Mouse (Mus musculus) layer of hippocampus, adult 2 months (tissue): ENCODE results near the gene Gsx2. TPM values are rescaled to one million over a fixed set of nuclear protein-coding genes. Genes with fewer than 3 reads are reported as not detected.
A peak's percentile ranks its signal among the peaks of the same experiment; 100 is the strongest.

Experiments
- DNase-seq, 2 experiments: peaks; one replicate each; pipeline ENCODE4 v3.0.0; 2022; ENCODE audit warnings: low spot score in 2 of 2
- H3K27ac ChIP-seq: fragments of 200-600 bp; 2 replicates; pipeline ENCODE4 v1.8.1; 2022
- H3K4me3 ChIP-seq: fragments of 200-600 bp; 2 replicates; pipeline ENCODE4 v1.8.1; 2022; ENCODE audit warnings: mild to moderate bottlenecking
- CTCF ChIP-seq: fragments of 200-600 bp; conservative IDR thresholded peaks from 2 replicates; pipeline ENCODE4 v1.8.1; 2022; ENCODE audit warnings: antibody characterized with exemption, mild to moderate bottlenecking, moderate library complexity
- long read RNA-seq, 2 experiments: library from polyadenylated mRNA; stranded (forward); transcript quantifications; one replicate each; pipeline ENCODE4 v2.0.0; 2021; ENCODE audit warnings: borderline mapping rate in 2 of 2
- total RNA-seq, 2 experiments: library from RNA; stranded (reverse); gene quantifications; 2 replicates each; pipeline ENCODE4 v1.2.3; 2021

The Gsx2 gene
- total RNA-seq: under 1 TPM; 0.51 to 0.59 TPM
- long read RNA-seq, experiment 1, partial matches to known transcripts: 0 of 4 reads
- long read RNA-seq, experiment 1, other reads (novel, unspliced or antisense): 1 of 4 reads
- long read RNA-seq, experiment 2, partial matches to known transcripts: 0 of 3 reads
- long read RNA-seq, experiment 2, other reads (novel, unspliced or antisense): 1 of 3 reads

- no peak within 1 kb of the TSS for H3K27ac ChIP-seq
- DNase-seq: no peak
- TF ChIP-seq CTCF: no peak
- peak within 1 kb of the TSS; percentile 26; the same call in 1 of the 2 replicates for H3K4me3 ChIP-seq
Observed at GRCm38 (mm10) chr5:75075383-75075941, at the start of gene Gsx2. TSS of gene Gsx2 (plus strand) at chr5:75075601.

DNA sequence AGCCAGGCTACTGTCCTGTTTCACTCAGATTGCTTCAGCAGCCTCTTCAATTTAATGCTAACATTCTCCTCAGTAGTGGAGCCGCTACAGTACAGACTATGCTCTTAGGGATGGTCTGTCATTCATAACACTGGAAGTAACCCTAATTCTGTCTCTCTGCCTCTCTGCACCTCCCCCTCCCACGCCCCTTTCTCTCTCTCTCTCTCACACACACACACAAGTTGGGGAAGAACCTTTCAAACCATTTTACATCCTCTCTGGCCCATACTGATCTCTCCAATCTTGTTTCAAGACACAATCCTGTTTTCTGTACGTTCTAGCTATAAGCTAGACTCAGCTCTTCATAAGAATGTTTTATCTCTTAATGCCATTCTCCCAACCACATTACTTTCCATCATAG lies 39.9 kb upstream of the Gsx2 start:
- DNase-seq: no peak

GRCm38 (mm10) chr5:75039307-75039706 lies 36.1 kb upstream of the Gsx2 start:
- no peak for TF ChIP-seq CTCF
- Histone ChIP-seq H3K27ac (no peak overlapping the region), H3K4me3 (no peak overlapping the region)
- no peak for DNase-seq

More for the DNA sequence above, 39.9 kb upstream of the Gsx2 start:
- no peak for TF ChIP-seq CTCF
- no peak overlapping the region for H3K4me3 ChIP-seq
- no peak overlapping the region for H3K27ac ChIP-seq

DNA sequence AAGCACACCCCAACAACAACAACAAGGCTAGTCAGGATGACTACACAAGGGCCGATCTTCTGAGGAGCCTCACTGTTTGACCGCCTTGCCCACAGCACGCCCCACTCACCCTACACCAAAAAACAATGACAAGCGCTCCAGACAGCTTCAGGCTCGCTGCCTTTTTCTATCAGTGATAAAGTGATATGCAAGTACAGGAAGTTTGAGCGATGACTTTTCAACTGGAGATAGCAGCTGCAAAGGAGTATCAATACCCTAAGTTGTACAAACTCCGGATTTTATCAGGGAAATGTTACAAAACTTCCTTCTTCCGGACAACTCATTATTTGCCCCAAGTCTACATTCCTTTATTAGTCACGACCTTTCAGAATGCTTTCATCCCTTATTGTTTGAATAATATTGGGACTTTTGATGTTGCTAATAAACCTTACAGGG lies 32.4 kb upstream of the Gsx2 start:
- Histone ChIP-seq H3K4me3 (peak overlapping the region; percentile 99), H3K27ac (0 out of 2 replicates have a peak overlapping the region, but pooled peaks have one; percentile 36)
- TF ChIP-seq CTCF: no peak
- no peak for DNase-seq

- peak in 1 of 2 experiments; percentile 17 for DNase-seq
- Histone ChIP-seq H3K27ac (peak overlapping the region; percentile 94), H3K4me3 (peak overlapping the region; percentile 99)
- TF ChIP-seq CTCF: no peak
Observed at GRCm38 (mm10) chr5:75043621-75044301, 31.6 kb upstream of the Gsx2 start.

DNA sequence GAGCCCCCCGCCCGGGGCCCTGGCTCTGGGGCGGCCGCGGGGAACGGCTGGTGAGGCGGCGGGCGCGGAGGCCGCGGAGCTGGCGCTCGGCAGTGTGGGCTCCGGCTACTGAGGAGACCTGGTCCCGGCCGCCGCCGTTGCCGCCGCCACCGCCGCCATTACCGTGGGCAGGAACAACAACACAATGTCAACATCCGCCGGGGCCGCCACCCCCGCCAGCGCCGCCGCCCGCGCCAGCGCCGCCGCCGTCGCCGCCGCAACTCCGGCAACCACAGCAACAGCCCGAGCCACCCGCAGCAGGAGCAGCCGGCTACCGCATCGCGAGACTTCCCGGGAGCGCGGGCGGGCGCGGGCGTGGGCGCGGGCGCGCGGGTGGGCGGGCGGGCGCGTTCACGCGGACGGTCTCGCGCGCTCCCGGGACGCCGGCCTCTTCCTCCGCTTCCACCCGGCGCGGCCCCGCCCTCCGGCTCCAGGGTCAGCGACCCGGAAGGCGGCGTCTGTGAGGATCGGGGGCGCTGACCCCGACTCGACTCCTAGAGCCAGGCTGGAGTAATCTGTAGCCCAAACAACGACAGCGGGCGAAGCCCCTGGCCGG lies 31.0 kb upstream of the Gsx2 start, which contains the start of gene Chic2:
Gene Chic2, minus strand, starts transcription at position 465 of the 595 bp plus-strand sequence.
- Histone ChIP-seq H3K4me3 (peak within 1 kb of the TSS; percentile 99), H3K27ac (peak within 1 kb of the TSS; percentile 94)
- DNase-seq: peak; percentile 65 to 78
- TF ChIP-seq CTCF: no peak

DNA sequence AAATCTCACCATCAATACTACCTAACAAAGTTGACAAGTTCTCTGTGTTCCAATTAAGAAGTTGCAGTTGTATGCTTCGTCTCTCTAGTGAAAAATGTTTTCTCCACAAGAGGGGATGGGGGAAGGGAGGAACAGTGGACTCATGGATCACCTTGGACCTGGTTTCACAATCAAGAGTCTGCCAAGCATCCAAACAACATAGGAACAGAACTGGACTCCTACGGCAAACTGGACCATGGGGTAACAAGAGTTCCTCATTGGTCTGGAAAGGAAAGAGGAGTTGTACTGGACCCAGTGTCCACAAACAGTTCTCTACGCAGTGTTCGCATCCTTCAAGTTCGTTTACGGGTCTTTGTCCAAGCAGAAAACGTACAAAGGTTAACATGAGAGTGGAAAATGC lies 30.0 kb upstream of the Gsx2 start:
- no peak overlapping the region for H3K27ac ChIP-seq
- TF ChIP-seq CTCF: no peak
- no peak overlapping the region for H3K4me3 ChIP-seq
- no peak for DNase-seq

GRCm38 (mm10) chr5:75046681-75047321 lies 28.6 kb upstream of the Gsx2 start:
- DNase-seq: peak; percentile 23 to 38
- Histone ChIP-seq H3K27ac (no peak overlapping the region), H3K4me3 (no peak overlapping the region)
- no peak for TF ChIP-seq CTCF

- no peak for TF ChIP-seq CTCF
- no peak for DNase-seq
- Histone ChIP-seq H3K4me3 (no peak overlapping the region), H3K27ac (no peak overlapping the region)
Observed at GRCm38 (mm10) chr5:75051109-75051508, 24.3 kb upstream of the Gsx2 start.

GRCm38 (mm10) chr5:75063177-75063576 lies 12.2 kb upstream of the Gsx2 start:
- H3K4me3 ChIP-seq: no peak overlapping the region
- no peak for TF ChIP-seq CTCF
- no peak overlapping the region for H3K27ac ChIP-seq
- DNase-seq: no peak

DNA sequence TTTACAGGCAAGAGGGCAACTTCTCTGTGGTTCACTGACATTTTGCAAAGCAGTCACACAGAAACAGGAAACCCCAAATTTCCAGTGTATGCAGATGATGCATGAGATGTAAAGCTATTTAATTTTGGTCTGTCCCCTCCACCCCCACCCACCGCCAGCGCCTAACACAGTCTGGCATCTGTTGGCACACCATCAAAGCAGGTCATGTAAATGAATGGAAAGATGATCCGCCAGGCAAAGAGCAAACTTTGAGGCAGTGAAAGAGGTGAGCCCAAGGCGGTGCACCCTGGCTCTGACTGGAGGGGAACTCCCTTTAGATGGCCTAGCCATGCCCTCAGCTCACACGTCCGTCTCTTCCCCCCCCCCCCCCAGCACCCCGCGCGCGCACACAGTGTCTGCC lies 8.7 kb upstream of the Gsx2 start:
- no peak for DNase-seq
- no peak overlapping the region for H3K27ac ChIP-seq
- no peak for TF ChIP-seq CTCF
- no peak overlapping the region for H3K4me3 ChIP-seq

DNA sequence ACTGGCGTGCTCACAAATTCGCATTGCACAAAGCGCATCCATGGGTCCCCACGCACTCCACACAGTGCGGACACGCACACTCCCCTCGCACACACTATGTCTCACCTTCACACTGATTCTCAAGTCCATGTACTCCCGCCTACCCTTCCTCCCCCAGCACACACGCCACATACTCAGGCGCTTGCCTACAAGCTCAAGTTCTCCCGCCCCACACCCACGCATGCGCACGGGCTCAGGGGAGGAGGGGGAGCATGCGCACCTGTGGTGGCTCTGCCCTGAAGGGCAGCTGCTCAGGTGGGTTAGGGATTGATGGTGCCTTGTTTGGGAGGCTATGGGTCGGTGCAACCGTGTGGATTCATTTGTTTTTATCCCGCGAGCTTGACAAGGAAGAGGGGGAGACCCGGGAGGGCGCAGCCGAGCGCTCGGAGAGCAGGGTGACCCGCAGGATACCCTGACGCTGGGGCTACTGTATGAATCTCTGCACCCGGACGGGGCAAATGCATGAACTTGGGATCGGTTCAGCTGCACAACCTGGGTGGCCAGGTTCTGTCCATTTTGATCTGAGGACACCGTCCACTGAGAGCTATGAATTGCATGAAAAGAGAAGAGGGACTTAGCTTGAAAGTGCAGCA lies 8.2 kb upstream of the Gsx2 start:
- H3K4me3 ChIP-seq: peak overlapping the region; percentile 43
- peak in 1 of 2 experiments; percentile 25 for DNase-seq
- TF ChIP-seq CTCF: no peak
- H3K27ac ChIP-seq: no peak overlapping the region
